Mouse (Mus musculus) heart, adult 11 months (tissue): ENCODE data around the gene Pemt.
A peak's percentile ranks its signal among the peaks of the same experiment; 100 is the strongest.

Experiments
- DNase-seq: peaks from one replicate; pipeline ENCODE4 v3.0.0; 2022

The Pemt gene

DNA sequence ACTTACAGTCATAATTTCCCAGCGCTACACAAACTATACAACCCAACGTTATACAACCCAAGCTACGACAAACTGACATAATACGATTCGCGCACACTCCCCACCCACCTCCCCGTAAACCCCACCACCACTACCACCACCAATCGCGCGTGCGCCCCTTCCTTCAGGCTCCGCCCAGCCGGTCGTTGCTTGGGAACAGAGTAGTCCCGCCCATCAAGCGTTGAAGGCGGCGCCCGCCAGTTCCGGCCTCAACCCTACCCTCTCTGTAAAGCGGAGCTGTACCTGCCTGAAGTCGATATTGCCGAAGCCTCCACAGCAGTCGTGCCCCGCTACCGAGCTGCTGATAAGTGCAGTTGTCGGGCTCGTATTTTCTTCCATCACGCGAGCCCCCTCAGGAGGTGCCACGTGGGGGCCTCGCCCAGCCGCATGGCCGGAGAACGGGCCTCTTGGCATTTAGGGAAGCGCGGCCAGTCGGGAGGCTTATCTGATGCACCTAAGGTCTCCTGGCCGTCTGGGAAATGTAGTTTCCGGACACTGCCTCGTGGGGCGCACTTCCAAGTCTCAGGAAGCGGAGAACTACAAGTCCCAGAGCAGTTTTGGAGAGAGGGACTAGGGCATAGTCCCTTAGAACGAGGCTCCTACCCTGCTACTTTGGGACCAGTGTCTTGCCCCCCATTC, at the start of gene Pemt:
Gene Pemt, minus strand, starts transcription at position 432 of the 678 bp plus-strand sequence.
- peak; percentile 100 for DNase-seq

DNA sequence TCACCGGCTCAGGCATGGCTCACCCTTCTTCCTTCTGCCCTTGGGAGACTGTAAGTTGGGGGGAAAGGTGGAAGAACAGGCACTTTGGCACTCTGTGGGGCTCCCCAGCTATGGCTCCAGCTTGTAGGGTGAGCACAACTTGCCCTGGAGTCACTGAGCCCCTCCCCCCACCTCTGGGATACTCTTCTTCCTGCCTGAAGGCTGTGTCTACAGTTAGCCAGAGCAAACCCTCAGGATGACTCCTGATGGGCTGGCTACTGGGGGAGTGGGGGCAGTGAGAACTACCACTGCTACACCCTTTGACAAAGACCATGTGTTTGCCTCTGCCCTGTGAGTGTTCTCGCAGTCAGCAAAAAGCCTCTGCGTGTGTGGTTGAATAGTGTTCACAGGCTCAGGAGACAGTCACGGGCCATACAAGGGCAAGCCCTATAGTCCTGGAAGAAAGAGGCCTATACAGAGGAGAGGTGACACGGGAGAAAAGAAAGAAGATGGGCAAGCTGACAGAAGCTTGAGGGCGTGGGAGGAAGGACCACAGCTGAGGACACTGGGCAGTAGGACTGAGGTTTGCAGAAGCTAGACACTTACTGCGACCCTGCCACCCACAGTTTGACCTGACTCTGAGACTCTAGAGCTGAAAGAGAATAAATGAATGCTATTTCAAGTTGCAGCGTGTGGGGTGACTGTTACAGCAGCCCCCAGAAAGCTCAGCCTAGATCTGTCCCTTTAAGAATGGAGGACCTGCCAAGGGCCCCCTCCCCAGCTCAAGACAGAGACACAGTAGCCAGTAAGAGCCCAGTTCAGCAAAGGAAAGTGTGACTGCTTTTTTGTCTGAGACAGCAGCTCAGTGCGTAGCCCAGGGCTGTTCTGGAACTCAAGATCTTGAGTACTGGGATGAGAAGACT, 48.9 kb upstream of the Pemt start:
- no peak for DNase-seq

DNA sequence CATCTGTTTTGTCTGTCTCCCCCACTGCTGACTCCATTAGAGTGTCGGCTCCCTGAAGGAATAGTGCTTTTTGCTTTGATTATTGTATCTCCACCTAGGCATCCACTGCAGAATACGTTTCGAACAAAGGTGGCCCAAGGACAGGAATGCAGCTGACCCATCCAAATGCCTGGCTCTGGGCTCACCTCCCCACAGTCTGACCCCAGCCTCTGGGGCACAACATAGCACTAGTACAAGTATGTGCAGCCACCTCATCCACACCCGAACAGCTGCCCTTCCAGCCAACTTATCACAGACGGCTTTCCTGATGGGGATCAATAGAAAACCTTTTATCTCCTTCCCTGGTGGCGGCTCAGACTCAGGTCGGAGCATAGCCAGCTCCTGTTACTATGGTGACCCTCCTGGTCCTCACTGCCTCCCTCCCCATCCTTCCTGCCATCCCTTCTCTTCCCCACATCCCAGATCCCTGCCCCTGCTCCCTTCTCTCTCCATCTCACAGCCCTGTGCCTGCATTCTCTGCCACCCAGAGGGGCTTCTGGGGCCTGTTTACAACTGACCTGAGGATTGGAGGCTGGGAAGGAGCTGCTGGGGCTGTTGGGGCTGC, 47.8 kb upstream of the Pemt start:
- DNase-seq, result no peak

DNA sequence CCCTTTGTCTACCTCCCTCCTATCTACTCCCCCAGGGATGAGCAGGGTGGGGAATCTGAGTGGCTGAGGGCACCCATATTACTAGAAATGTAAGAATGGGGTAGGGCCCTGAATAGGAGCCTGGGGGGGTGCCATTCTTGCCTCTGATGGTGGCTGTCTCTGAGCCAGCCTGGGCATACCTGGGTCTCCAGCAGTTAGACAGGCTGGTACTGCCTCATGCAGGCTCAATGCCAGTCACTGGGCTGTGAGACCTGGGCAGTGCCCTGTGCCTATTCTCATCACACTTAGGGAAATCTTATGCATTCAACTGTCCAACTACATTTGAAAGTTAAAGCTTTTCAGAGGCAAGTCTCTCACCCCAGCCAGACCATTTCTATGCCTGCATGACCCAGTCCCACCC, 46.9 kb upstream of the Pemt start:
- DNase-seq, result no peak

DNA sequence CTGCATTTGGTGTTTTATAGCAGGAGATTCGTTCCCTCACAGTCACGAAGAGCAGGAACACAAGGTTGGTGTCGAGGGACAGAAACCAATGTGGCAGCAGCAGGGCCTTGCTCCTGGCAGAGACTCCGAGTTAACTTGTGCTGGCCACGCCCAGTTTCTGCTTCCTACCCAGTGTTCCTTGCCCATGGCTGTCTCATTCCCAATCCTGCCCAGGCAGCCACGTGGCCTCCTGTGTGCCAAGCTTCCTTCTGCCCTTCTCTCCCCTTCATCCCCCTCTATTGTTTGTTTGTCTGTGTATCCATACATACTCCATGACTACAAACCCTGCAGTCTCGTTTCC, 45.1 kb upstream of the Pemt start:
- DNase-seq, result no peak

DNA sequence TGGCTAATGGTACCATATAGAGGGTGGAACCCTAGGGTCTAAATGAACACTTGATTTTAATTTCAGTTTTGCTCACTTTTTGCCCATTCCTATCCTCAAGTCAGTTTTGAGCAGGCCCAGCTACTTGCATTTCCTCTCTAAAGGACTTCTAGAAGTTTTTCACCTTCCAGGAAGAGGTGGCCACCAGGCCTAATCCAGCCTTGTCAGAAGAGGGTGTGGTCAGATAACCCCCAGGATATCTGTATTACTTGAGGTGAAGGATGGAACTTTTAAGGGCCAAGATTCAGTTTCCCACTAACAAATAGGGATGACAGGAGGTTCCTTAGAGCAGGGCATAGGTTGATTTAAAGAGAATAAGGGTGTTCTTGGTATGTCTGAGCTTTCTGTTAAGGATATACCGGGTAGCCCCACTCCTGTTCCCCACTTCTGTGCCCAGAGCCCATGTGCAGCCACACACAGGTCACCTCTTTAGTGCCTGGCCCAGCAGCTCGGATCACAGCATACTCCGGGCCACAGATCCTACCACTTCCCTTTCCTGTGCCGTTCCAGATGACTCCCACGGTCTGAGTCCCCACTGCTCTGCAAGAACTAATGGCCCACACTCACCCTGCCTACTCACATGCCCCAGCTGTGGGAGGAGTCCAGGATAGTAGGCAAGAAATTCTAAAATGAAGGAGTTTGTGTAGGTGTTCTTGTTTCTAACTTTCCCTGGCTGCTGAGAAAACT, 44.6 kb upstream of the Pemt start:
- DNase-seq, result no peak

DNA sequence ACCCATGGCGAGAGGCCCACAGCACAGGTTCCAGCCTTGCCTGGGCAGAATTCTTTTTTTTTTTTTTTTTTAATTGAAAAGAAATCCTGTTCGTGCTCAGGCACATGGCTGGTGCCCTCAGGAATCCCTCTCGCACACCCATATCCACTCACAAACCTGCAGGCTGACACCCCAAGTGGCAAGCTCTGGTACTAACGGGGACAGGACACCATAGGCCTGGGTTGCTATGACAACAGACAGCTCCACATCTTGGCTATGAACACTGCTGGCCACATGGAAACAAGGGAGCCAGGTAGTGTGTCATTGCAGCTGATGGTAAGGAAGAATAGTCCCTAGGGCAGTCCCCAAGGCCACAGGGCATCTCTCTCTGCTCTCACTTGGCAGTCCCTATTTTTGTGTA, 42.7 kb upstream of the Pemt start:
- DNase-seq, result no peak

DNA sequence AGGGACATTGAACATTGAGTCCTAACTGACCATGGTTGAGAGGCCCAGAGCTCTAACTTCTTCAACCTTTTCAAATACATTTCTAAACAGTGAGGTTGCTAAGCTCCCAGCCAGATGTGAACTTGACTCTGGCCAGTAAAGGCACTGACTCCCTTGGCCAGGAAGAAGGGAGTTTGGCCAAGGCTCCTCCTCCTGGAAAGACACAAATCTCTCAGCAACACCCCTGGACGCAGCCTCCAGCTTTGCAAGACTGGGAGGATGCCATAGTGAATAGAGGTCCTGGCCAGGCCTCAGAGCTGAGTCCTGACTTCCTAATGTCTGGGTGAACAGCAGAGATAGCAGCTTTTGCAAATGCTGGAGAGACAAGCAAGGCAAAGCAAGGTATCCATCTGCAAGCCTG, 40.4 kb upstream of the Pemt start:
- DNase-seq, result peak; percentile 93

DNA sequence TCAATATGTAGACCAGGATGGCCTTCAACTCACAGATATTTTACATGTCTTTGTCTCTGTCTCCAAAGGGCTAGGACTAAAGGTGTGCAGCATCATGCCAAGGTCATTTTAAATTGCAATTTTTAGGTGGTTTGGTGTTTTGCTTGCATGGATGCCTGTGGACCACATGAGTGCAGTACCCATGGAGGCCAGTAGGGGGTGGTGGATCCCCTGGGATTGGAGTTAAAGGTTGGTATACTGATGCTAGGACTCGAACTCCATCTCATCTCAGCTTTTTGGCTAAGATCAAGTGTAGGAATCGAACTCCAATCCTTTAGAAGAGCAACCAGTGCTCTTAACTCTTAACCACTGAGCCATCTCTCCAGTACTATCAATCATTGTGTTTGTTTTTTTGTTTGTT, 38.3 kb upstream of the Pemt start:
- DNase-seq, result no peak

DNA sequence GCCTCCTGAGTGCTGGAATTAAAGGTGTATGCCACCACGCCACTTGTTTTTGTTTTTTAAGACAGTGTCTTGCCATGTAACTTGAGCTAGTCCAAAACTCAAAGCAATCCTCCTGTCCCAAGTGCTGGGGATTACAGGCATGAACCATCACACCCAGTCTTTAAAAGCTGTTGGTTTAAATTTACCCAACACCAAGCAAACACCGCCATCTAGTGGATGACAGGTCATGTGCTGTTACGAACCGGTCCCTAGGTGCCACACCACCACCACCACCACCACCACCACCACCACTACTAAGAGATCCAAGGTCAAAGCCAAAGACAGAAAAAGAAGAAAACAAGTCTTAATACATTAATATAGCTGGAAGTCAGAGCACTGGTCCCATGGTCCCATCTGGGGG, 30.5 kb upstream of the Pemt start:
- peak; percentile 90 for DNase-seq

DNA sequence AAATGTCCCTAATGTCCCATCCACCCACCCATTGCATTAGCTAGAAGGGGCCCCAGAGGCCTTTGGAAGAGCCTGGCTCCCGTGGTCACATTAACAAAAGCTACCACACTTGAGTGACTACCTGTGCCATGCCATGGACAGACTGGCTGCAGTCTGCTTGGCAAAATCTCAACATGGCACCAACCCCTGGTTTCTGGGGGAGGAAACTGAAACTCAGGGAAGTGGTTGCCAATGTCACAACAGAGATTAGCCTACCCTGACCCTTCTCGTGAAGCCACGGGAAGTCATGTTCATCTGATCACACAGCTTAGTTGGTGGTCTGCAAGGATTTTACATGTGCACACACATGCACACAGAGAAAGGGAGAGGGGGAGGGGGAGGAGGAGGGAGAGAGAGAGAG, 29.9 kb upstream of the Pemt start:
- DNase-seq, result no peak

DNA sequence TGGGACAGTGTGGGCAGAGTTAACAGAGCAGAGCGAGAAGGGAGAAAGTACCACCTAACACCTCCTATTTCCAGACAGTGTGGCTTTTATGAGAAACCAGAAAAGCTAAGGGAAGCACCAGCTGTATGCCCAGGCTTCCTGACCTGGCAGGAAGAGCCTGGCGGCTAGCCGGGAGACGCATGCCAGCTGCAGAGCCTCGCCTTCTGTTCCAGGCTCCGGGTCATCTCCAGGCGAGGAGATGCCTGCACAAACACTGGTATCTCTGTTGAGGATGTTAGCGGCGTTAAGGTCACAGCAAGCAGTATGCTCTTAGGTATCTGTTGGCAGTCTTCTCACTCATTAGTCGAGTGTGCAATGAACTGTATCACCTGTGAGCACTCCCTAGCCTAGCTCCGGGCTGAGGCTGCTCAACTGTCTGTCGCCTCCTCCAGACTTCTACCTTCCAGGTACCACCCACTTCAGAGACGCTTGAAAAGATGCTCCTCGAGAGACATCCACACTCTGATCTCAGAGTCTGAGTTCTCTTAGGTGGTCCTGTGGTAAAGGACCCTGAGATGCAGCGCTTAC, 27.7 kb upstream of the Pemt start:
- no peak for DNase-seq

DNA sequence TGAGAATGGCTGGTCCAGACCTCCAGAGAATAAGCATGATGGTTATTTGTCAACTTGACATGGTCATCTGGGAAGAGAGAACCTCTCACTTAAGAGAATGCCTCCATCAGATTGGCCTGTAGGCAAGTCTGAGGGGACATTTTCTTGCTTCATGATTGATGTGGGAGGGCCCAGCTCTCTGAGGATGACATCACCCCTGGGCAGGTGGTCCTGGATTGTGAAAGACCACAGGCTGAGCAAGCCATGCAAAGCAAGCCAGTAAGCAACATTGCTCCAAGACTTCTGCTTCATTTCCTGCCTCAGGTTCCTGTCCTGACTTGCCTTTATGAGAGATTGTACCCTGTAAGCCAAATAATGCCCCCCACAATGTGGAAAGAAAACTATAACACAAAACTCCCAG, 26.8 kb upstream of the Pemt start:
- no peak for DNase-seq

DNA sequence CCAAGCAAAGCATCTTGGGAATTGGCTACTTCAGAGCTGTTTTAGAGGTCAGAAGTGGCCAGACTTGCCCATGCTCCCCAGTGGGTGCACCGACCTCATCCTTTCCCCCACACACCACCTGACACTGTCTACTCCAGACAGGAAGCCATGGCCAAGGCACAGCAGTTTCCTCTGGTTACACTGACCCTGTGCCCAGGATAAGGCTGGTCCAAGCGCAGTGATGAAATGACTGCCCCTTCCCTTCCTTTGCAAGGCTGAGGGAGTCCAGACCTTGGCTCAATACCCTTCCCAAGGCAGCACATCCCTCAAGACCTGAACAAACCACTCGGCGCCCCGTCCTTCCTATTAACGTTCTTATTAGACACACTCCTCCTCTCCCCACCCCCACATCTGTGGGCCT, 24.9 kb upstream of the Pemt start:
- DNase-seq, result no peak

DNA sequence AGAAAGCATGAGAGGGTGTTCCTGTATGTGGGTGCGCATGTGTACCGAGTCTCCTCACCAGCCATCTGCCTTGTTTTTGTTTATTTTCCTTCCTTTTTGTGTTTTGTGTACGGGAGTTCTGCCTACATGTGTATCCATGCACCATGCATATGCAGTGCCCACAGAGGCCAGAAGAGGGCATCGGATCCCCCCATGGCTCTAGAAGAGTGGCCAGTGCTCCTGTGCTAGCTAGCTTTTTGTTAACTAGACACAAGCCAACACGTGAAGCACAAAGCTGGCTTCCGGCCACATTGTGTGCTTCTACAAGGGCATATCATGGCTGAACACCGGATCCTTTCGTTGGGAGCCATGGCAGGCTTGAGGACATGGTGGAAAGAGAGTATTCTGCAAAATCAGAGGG, 24.3 kb upstream of the Pemt start:
- DNase-seq, result no peak

DNA sequence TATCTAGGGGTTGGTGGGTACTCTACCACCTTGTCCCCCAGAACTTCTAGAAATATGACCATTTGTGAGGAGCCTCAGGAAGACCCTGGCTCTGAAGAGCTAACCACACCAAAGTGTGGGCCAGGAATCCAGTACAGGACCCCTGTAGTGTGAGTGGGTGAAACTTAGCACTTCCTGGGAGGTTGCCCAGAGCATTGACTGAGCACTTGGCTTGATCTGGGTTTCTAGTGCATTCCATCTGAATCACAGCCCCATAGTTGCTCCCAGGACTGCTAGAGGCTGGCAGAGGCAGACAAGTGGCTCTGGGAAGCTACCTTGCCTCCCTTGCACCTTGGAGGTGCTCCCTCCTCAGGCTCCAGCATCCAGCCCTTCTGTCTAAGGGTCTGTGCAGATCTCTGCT, 22.3 kb upstream of the Pemt start:
- no peak for DNase-seq

DNA sequence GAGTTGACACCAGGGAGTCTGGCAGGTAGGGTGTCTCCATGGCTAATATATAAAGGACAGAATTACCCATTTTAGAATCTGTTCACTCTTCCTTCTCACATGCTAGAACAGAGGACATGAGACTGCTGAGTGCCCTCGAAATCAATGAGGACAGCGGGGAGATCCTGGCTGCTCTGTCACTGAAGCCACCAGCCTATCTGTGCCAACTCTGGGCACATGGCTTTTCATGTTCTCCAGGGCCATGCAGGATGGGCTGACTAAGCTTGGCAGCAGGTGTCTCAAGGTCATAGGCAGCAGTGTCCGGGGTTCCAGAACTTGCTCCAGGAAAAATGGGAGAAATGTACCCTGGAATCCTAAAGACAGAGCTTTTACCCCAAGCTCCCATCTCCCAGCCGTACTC, 21.4 kb upstream of the Pemt start:
- DNase-seq, result no peak

DNA sequence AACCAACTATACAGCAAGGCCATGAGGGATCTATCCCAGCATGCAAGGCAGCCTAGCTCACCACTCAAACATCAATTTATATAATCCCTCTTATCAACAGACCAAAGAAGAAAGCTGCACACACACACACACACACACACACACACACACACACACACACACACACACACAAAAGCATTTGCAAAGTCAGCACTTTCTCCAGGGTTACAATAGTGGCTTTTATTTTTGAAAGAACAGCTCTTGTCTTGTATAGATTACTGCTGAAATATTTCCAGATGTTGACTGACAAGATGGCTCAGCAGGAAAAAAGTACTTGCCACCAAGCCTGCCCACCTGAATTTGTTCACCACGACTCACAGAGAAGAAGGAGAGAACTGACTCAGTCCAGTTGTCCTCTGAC, 19.0 kb upstream of the Pemt start:
- DNase-seq, result no peak

DNA sequence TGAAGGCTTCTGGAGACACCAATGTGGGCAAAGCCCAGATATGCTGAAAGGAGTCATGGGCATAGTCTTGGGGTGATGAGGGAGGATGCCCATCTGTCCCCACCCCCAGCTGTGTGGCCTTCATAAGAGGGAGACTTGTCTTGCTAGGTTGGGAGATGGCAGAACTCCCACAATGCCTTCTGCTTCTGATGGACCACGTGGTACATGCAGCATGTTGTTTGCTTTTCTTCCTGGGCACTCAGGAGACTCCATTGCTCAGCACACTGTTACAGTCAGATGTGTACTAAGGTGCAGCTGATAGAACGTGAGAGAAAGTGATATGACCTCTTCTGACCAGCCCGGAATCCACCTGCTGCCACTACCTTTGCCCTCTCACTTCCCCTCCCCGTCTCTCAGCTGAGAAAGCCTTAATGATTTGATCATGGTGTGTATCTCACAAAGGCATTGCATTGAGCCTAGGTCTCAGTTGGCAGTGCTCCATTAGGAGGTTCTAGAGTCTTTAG, 15.3 kb upstream of the Pemt start:
- no peak for DNase-seq

DNA sequence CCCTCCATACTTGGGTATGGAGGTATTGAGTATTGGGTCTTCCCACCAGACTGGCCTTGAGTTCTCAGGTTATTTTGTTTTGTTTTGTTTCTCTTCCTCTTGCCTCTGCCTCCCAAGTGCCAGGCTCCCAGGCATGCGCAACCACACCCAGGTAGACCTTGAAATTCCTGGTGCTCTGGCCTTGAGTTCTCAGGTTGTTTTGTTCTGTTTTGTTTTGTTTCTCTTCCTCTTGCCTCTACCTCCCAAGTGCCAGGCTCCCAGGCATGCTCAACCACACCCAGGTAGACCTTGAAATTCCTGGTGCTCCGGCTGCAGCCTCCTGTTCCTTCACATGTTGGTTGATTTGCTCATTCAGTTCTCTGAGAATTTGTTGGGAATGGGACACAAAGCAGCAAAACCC, 13.7 kb upstream of the Pemt start:
- no peak for DNase-seq

DNA sequence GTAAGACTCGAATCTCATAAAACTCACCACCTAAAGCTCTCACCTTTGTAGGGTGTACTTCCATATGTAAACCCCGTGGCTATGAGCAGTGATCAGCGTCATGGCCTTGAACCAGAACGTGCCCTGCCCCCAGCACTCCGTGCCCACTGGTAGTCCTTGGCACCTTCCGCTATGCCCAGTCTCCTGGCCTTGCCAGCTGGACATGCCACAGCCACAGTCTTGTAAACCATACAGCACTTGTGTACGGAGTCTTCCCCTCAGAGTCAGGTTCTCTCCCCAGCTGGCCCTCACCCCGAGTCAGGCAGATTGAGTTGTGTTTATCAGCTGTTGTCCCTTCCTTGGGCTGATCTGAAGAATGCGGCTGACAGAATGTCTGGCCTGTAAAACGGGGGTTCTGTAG, 12.2 kb upstream of the Pemt start:
- no peak for DNase-seq

DNA sequence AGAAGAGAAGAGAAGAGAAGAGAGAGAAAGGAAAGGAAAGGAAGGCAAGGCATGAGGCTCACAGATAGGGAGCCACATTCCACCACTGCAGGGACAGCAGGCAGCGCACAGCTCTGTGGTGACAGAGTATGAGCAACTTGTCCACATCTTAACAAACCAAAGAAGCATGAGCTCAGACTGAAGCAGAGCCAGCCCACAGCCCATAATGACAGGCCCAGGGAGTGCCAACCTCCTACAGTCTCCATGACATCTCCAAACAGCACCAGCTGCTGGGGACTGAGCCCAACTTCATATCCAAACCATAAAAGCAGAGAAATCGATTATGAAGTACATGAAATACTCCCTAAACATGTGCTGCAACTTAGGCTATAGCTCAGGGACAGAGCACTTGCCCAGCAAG, 11.7 kb upstream of the Pemt start:
- no peak for DNase-seq

DNA sequence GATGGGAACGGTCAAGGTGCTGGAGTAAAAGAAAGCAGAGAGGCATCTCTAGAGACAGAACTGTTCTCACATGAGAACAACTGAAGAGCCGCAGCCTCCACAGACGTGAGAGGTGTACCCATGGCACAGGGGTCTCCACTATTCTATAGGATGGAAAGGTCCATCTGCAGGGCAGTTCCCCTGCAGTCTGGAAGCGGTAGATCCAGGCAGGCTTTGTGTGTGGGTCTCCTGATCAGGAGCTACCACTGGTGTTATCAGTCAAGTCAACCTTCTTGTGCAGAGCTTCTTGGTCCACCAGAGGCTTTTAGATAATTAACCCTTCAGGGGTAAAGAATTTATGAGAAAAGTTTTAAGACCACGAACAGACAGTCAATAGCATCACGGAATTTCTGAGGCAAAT, 10.2 kb upstream of the Pemt start:
- no peak for DNase-seq
